Mouse (Mus musculus) megakaryocyte, embryonic 14.5 days (primary cell): ENCODE measurements around the gene Zfp287. TPM values are rescaled to one million over a fixed set of nuclear protein-coding genes. Genes with fewer than 3 reads are reported as not detected.

Source experiments
- H3K27me3 ChIP-seq: replicated peaks from 2 replicates; pipeline ENCODE3; 2012; ENCODE audit warnings: inconsistent platforms
- H3K36me3 ChIP-seq: replicated peaks from 2 replicates; pipeline ENCODE3; 2012; ENCODE audit warnings: low read length, inconsistent platforms, mixed read lengths
- H3K4me1 ChIP-seq: 2 replicates; pipeline ENCODE4 v1.6.1; 2012; ENCODE audit warnings: inconsistent platforms
- H3K4me3 ChIP-seq: replicated peaks from 2 replicates; pipeline ENCODE3; 2012; ENCODE audit warnings: moderate library complexity, mild to moderate bottlenecking, inconsistent platforms
- H3K9me3 ChIP-seq: 2 replicates; pipeline ENCODE4 v1.6.1; 2012; ENCODE audit warnings: inconsistent platforms
- FLI1 ChIP-seq: IDR thresholded peaks from 2 replicates; pipeline ENCODE4 v1.6.1; 2012; ENCODE audit warnings: low read length, inconsistent platforms, mixed read lengths
- GATA1 ChIP-seq: IDR thresholded peaks from 3 replicates; pipeline ENCODE4 v1.6.1; 2012; ENCODE audit warnings: mixed read lengths, low read length, inconsistent platforms, borderline replicate concordance
- polyA plus RNA-seq: library from polyadenylated mRNA; stranded (reverse); fragments of >175 nt; gene quantifications from 2 replicates; pipeline ENCODE4 v1.2.3, GENCODE M21; 2012; ENCODE audit warnings: low replicate concordance; ENCODE audit not compliant: insufficient read depth

The Zfp287 gene
- polyA plus RNA-seq, 1 experiment, result 0.16 TPM

DNA sequence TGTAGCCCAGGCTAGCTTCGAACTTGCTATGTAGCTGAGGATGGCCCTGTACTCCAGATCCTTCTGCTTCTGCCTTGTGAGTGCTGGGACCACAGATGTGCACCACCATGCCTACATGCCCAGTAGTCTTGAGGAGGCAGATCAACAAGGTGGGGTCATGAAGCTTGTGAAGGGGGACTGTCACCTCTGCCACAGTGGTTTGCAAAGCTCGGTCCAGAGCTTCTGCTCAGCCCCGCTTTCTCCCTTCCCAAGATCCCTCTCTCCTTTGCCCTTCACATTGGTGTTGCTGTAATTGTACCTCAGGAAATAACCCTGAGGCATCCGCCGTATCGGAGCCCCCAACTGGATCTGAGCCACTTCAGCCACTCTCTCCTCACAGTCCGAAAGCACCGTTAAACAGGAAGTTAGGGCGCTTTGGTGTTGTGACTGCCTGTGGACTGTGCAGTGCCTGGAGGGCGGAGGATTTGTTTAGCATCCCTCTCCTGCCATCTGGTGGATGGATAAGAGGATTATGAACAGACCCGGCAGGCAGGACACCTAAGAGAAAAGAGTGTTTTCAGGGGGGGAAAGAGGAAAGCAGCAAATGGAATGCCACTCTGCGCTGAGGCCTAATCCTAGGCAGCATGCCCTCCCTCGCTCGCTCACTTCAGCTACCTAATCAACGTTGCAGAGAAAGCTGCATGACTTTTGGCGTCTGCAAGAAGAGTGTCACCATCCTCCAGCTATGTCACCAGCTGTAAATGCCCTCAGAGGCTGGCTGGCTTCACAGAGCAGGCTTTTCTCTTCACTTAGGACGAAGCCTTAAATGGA, 56.0 kb downstream of the Zfp287 start:
- Histone ChIP-seq H3K4me3 (peak overlapping the region; percentile 88), H3K27me3 (peaks cover 1% of the 10 kb centered on the region), H3K9me3 (no peaks in the 10 kb centered on the region), H3K36me3 (no peaks in the 10 kb centered on the region), H3K4me1 (peaks cover 45% of the 10 kb centered on the region)
- TF ChIP-seq FLI1, result no peak
- TF ChIP-seq GATA1, result no peak

- Histone ChIP-seq H3K9me3 (no peaks in the 10 kb centered on the region), H3K4me3 (no peak overlapping the region), H3K27me3 (peaks cover 5% of the 10 kb centered on the region), H3K36me3 (peaks cover 20% of the 10 kb centered on the region), H3K4me1 (peaks cover 21% of the 10 kb centered on the region)
- TF ChIP-seq GATA1, result no peak
Observed at GRCm38 (mm10) chr11:62670006-62670405, 61.7 kb downstream of the Zfp287 start.

- no peak for TF ChIP-seq FLI1
- TF ChIP-seq GATA1, result no peak
- Histone ChIP-seq H3K9me3 (no peaks in the 10 kb centered on the region), H3K36me3 (peaks cover 25% of the 10 kb centered on the region)
Observed at GRCm38 (mm10) chr11:62669471-62669870, 62.2 kb downstream of the Zfp287 start.

DNA sequence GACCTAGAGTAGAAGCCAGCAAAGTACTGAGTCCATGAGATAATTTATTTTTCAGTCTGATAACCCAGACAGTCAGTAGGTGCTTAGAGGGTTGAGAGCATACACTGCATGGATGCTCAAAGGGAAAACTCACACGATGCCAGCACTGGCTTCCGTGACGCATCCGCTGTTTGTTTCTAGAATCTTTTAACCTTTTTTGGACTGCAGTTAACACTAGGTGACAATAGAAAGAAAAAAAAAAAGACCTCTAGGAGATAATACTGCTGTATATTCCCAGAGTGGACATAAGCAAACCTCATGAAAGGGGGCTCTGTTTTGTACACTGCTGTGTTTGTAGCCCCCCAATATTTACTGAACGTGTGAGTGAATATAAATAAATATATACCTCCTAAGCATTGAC, 62.7 kb downstream of the Zfp287 start:
- H3K27me3 ChIP-seq, result peaks cover 5% of the 10 kb centered on the region
- no peak for TF ChIP-seq FLI1
- TF ChIP-seq GATA1, result no peak
- no peak overlapping the region for H3K4me3 ChIP-seq

More at GRCm38 (mm10) chr11:62669471-62669870, 62.2 kb downstream of the Zfp287 start:
- Histone ChIP-seq H3K4me3 (peak overlapping the region; percentile 62), H3K27me3 (peaks cover 5% of the 10 kb centered on the region), H3K4me1 (peaks cover 19% of the 10 kb centered on the region)

DNA sequence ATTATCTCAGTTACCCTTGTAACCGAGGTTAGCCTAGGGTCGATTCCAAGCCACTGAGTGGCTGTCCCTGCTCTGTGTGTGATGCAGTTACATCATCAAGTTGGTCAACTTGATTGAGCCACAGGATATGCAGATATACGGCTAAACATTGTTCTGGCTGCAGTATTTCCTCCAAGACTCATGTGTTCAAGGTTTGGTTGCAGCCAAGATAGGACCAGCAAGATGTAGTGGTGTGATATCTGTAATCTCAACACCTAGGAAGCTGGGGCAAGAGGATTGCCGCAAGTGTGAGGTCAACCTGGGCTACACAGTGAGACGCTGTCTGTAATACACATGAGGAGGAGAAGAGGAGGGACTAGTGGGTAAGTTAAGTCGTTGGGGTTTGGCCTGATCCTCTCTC, 67.5 kb downstream of the Zfp287 start:
- no peaks in the 10 kb centered on the region for H3K27me3 ChIP-seq
- H3K9me3 ChIP-seq, result no peaks in the 10 kb centered on the region
- H3K4me3 ChIP-seq, result no peak overlapping the region
- H3K36me3 ChIP-seq, result peaks cover 51% of the 10 kb centered on the region
- TF ChIP-seq FLI1 (no peak), GATA1 (no peak)
- peaks cover 18% of the 10 kb centered on the region for H3K4me1 ChIP-seq

More for the DNA sequence above, 62.7 kb downstream of the Zfp287 start:
- Histone ChIP-seq H3K9me3 (no peaks in the 10 kb centered on the region), H3K4me1 (peaks cover 24% of the 10 kb centered on the region), H3K36me3 (peaks cover 29% of the 10 kb centered on the region)

DNA sequence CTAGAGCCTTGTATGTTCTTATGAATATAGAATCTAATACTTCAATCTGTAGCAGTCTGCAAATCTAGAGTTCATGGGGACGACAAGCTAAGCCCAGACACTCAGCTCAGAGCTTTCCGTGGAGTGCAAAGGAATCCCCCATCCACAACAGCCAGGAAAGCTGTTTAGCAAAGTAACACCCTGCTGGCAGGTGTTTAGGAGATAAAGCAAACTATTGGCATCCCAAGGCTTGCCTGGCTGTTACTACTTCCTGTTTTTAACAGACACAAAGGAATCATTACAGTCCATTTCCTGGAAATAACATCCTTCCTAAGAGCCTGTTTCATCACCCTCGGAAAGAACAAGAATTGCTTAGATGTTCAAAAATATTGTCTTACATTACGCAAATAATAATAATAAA, 70.8 kb downstream of the Zfp287 start:
- no peaks in the 10 kb centered on the region for H3K27me3 ChIP-seq
- no peak overlapping the region for H3K4me3 ChIP-seq
- peaks cover 31% of the 10 kb centered on the region for H3K4me1 ChIP-seq
- H3K9me3 ChIP-seq, result no peaks in the 10 kb centered on the region
- TF ChIP-seq GATA1, result no peak
- TF ChIP-seq FLI1, result no peak
- H3K36me3 ChIP-seq, result peaks cover 55% of the 10 kb centered on the region

GRCm38 (mm10) chr11:62652080-62652479, 79.6 kb downstream of the Zfp287 start:
- Histone ChIP-seq H3K4me1 (peaks cover 67% of the 10 kb centered on the region), H3K36me3 (peaks cover 55% of the 10 kb centered on the region), H3K4me3 (no peak overlapping the region), H3K9me3 (no peaks in the 10 kb centered on the region), H3K27me3 (no peaks in the 10 kb centered on the region)
- TF ChIP-seq FLI1 (no peak), GATA1 (no peak)

DNA sequence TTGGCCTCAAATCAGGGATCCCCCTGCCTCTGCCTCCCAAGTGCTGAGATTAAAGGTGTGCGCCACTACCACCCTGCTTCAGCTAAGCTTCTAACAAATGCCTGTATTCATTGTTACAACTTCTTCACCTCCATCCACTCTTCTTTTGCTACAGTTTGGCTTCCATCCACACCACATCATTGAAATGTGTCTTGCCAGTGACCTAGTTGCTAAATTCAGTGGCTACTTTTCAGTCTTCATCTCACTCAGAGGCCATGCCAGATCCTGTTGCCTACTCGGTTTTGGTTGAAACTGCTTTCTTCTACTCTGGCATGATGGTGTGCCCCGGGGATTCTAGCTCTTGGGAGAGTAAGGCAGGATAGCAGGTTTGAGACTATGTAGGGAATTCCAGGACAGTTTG, 80.1 kb downstream of the Zfp287 start:
- H3K4me3 ChIP-seq, result no peak overlapping the region
- H3K9me3 ChIP-seq, result no peaks in the 10 kb centered on the region
- peaks cover 67% of the 10 kb centered on the region for H3K4me1 ChIP-seq
- TF ChIP-seq GATA1 (no peak), FLI1 (no peak)
- H3K36me3 ChIP-seq, result peaks cover 50% of the 10 kb centered on the region
- H3K27me3 ChIP-seq, result no peaks in the 10 kb centered on the region

Other genes starting within 250 kb of the Zfp287 start
- 10.8 and 13.9 TPM in 2 replicates for gene Cenpv, start 192.6 kb downstream of the Zfp287 start, polyA plus RNA-seq
- gene Ubb, start 180.7 kb downstream of the Zfp287 start, polyA plus RNA-seq, result 1,084 and 1,175 TPM in 2 replicates
- gene Trpv2, start 157.4 kb downstream of the Zfp287 start, polyA plus RNA-seq, result 11.2 and 11.9 TPM in 2 replicates
- 4.6 and 8.6 TPM in 2 replicates for gene Lrrc75a, start 83.4 kb downstream of the Zfp287 start, polyA plus RNA-seq
- gene Mmgt2, start 83.2 kb downstream of the Zfp287 start, polyA plus RNA-seq, result 19.9 and 26.5 TPM in 2 replicates
- gene Gm10428, start 21.2 kb upstream of the Zfp287 start, polyA plus RNA-seq, result not detected in 2 replicates
- 0.89 TPM in 1 of 2 replicates, not detected in the other for gene Zfp286, start 57.6 kb upstream of the Zfp287 start, polyA plus RNA-seq
- 0.47 and 3.6 TPM in 2 replicates for gene Trim16, start 88.3 kb upstream of the Zfp287 start, polyA plus RNA-seq
- 0.36 TPM in 1 of 2 replicates, not detected in the other for gene Fbxw10, start 115.2 kb upstream of the Zfp287 start, polyA plus RNA-seq
- 2.0 TPM in 1 of 2 replicates, not detected in the other for gene Tvp23b, start 147.6 kb upstream of the Zfp287 start, polyA plus RNA-seq
- gene Cdrt4, start 219.3 kb upstream of the Zfp287 start, polyA plus RNA-seq, result not detected in 2 replicates